19 mouse cellular contexts compared by ENCODE assay signal in the genomic region with DNA sequence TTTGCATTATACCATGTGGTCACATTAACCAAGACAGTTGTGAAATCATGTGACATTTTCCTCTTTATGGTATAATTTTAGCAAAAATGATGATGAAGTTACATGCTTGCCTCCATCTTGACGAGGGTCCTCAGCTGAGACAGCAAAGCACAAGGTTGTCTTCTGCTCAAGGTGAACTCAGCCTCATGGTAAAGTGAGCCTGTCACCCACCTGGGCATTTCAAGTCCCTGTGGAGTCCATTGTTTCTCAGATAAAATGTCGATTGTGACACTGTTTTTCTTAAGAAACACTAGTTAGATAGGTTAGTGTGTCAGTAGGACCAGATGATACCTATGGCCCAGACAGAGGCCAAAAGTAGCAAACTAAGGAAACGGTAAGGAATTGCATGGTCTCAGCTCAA.
DNase-seq lines count a peak whose midpoint lies in the region.
"Had no signal": no experiment of that assay in that cellular context is flagged by ENCODE, and none has a peak within 500 bp of the region (broad histone marks: within the 10 kb centered on the region; RNA-seq: fewer than 3 reads in every experiment).

No protein-coding gene starts in this region.

- intact Hi-C loops in left cerebral cortex, postnatal 25 days (cut with DNase I), result no loop called here

- peak; percentile 53 for DNase-seq in ES-CJ7 (ENCODE audit: low read depth, low spot score)
- DNase-seq in R1 (ENCODE audit: low read depth, low spot score), result peak; percentile 48
- DNase-seq in ZHBTc4 (ENCODE audit: low read depth, low spot score), result peak; percentile 58
- no peak for DNase-seq in spleen, postnatal 14 days (ENCODE audit: low spot score in 2 of 2)
- DNase-seq in left cerebral cortex, adult 8-10 months (ENCODE audit: low spot score in 2 of 2), result no peak
- DNase-seq in left cerebral cortex, postnatal 25 days (ENCODE audit: low spot score in 2 of 2), result no peak
- DNase-seq: adrenal gland, adult 2 months; adrenal gland, adult 8-10 months; adrenal gland, postnatal 10 days; adrenal gland, postnatal 14 days; adrenal gland, postnatal 25 days; adrenal gland, postnatal 36 days; B cell, adult 2 months; cerebellum, adult 11 months; cerebellum, adult 11-12 months; cerebellum, adult 18-20 months; cerebellum, adult 2 months; cerebellum, adult 8-10 months; cerebellum, adult 9-10 months had no signal

Comparison
In these comparisons a context has a peak if more than half of its experiments do, and no peak if none do; other contexts are left out.
1. DNase-seq: peak in ES-CJ7 (single experiment), R1 (single experiment) and ZHBTc4 (single experiment); none in spleen, postnatal 14 days (0 of 2), left cerebral cortex, adult 8-10 months (0 of 2) and left cerebral cortex, postnatal 25 days (0 of 2).